Mouse (Mus musculus): ENCODE data around the gene Pou4f1.
"Not testable (repeated sequence)": the region's sequence is repeated elsewhere in the genome, so short reads cannot be mapped to it uniquely, and the experiment has no call there.

GRCm38 (mm10) chr14:104502761-104503160, 35.0 kb upstream of the Pou4f1 start:
- TF ChIP-seq CTCF (conservative IDR thresholded peaks at IDR 0.05; ENCODE audit: low read length), result not testable (repeated sequence)
- peak; percentile 65; the same call in 1 of the 2 replicates for TF ChIP-seq NANOG (IDR thresholded peaks at IDR 0.05; ENCODE audit: borderline replicate concordance, low read length)

Data from E14TG2a.4 (cell line).